Mouse (Mus musculus): Measurements from ENCODE around the gene Hps5. TPM values are rescaled to one million over a fixed set of nuclear protein-coding genes. Genes with fewer than 3 reads are reported as not detected.
A peak's percentile ranks its signal among the peaks of the same experiment; 100 is the strongest.
"Not testable (repeated sequence)": the region's sequence is repeated elsewhere in the genome, so short reads cannot be mapped to it uniquely, and the experiment has no call there.

Hps5 gene
- polyA plus RNA-seq, 1 experiment, result 1.0 TPM

DNA sequence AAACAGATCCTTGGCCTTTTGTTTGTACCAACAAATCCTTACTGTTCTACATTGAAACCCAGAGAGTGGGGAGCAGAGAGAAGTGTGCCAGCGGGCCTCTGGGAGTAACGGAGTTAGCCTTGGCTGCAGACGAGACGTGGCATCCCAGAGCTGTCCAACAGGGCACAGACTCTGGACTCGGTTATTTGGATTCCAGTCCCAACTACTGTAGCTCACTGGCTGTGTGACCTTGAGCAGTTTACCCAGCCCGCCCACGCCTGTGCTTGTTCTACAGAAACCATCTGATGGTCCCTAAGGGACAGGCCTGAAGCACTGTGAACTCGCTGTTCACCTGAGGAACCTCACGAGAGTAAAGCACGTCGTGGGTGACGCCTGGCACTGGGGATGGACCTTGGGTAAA lies 34.0 kb upstream of the Hps5 start:
- Histone ChIP-seq H3K27me3 (replicated peaks) (no peaks in the 10 kb centered on the region), H3K9me3 (no peaks in the 10 kb centered on the region), H3K4me1 (peaks cover 92% of the 10 kb centered on the region), H3K36me3 (replicated peaks; ENCODE audit: low read length) (peaks cover 2% of the 10 kb centered on the region), H3K4me3 (replicated peaks) (no peak overlapping the region)
- TF ChIP-seq FLI1 (IDR thresholded peaks at IDR 0.05; ENCODE audit: low read length) (no peak), GATA1 (IDR thresholded peaks at IDR 0.05; ENCODE audit: borderline replicate concordance, low read length) (no peak)

DNA sequence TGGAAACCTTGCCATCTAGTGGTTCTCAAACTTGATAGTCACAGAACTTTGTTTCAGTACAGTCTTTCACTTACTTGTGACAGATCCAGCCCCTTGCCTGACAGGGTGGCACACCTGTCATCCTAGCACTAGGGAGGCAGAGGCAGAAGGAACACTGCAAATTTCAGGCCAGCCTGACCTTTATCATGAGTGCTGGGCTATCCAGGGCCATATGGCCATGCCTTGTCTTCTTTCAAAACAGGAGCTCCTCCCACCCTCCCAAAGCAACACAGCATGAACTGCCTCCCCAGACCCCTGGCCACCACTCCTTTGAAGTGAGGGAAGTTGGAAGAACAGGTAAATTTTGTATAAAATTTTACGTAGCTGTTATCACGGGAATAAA lies 31.9 kb upstream of the Hps5 start:
- Histone ChIP-seq H3K4me1 (peaks cover 82% of the 10 kb centered on the region), H3K36me3 (replicated peaks; ENCODE audit: low read length) (peaks cover 20% of the 10 kb centered on the region), H3K27me3 (replicated peaks) (no peaks in the 10 kb centered on the region), H3K4me3 (replicated peaks) (no peak overlapping the region), H3K9me3 (no peaks in the 10 kb centered on the region)
- TF ChIP-seq FLI1 (IDR thresholded peaks at IDR 0.05; ENCODE audit: low read length) (no peak), GATA1 (IDR thresholded peaks at IDR 0.05; ENCODE audit: borderline replicate concordance, low read length) (no peak)

DNA sequence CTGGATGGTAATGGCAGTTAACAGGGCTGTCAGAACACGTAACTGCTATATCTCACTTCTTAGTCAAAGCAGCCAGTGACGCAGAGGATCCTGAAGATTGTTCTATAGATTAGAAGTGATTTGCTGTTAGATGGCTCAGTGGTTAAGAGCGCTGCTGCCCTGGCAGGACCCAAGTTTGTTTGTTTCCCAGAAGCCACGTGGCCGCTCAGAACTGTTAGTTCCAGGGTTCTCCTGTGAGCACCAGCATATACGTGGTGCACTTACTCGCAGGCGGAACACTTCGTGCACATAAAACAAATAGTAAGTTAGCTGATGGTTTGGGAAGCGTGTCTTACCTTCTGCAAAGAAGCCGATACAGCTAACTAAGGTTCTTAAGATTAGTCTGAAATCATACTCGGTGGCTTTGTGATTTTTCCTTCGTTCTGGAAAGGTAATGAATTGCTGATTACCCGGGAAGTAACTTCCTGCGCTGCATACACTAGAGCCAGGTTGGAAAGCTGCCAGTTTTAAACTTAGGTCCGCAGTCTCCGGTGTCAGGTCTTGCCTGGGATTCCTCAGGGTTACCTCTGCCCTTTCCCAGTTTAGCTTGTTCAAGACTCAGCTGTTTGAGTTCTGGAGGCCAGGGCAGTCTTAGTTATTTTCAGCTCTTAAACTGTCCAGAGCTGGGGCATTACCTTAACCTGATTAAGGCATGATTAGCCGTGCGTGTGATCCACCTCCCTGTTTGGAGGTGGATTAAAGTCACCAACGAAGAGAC lies 31.4 kb upstream of the Hps5 start:
- peaks cover 25% of the 10 kb centered on the region for H3K36me3 ChIP-seq (replicated peaks; ENCODE audit: low read length)
- H3K9me3 ChIP-seq, result no peaks in the 10 kb centered on the region
- peaks cover 82% of the 10 kb centered on the region for H3K4me1 ChIP-seq
- TF ChIP-seq FLI1 (IDR thresholded peaks at IDR 0.05; ENCODE audit: low read length), result no peak
- no peak for TF ChIP-seq GATA1 (IDR thresholded peaks at IDR 0.05; ENCODE audit: borderline replicate concordance, low read length)
- H3K27me3 ChIP-seq (replicated peaks), result no peaks in the 10 kb centered on the region
- H3K4me3 ChIP-seq (replicated peaks), result no peak overlapping the region

DNA sequence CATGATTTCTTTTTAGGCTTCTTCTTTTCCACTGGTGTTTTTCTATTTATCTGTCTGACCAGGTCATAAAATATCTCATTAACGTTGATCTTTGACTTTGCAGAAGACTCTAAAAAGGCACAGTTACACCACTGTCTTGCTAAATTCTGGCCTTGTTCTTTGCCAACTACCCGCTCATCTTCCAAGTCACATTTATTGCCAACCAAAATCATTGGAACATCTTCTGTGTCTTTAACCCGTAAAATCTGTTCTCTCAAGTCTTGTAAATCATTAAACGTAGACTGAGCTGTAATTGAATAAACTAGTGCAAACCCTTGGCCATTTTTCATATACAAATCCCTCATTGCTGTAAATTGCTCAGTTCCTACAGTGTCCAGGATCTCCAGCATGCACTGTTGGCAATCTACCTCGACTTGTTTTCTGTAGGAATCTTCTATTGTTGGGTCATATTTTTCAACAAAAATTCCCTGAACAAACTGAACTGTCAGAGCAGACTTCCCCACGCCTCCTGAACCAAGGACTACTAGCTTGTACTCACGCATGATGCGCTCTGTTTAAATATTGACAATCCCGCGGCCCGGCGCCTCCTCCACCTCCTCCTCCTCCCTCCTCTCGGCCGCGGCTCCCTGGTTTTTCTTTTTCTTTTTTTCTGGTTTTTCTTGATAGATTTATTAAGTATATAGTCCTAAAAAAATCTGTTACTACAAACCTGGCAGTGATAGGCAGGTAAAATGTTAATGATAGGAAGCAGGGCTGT lies 25.2 kb upstream of the Hps5 start:
- Histone ChIP-seq H3K36me3 (replicated peaks; ENCODE audit: low read length) (peaks cover 76% of the 10 kb centered on the region), H3K4me1 (peaks cover 32% of the 10 kb centered on the region)
- H3K4me3 ChIP-seq (replicated peaks); H3K9me3 ChIP-seq; H3K27me3 ChIP-seq (replicated peaks): not testable (repeated sequence)

DNA sequence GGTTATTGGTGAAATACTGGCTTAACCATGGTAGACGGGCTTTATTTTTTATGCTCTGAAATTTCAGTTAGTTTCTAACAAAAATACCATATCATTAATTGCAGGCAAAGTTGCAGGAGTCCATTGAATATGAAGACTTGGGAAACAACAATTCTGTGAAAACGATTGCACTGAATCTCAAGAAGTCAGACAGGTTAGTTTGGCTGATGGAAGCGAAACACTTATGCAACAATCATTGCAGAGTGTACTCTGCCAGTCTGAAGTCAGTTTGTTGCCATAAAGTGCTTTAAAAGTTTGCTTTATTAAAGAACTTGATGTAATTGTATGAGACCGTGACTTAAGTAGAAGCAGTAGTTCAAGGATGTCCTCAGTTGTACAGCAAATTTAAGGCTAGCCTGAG lies 18.1 kb upstream of the Hps5 start:
- Histone ChIP-seq H3K9me3 (no peaks in the 10 kb centered on the region), H3K36me3 (replicated peaks; ENCODE audit: low read length) (peaks cover 90% of the 10 kb centered on the region), H3K4me3 (replicated peaks) (no peak overlapping the region), H3K27me3 (replicated peaks) (no peaks in the 10 kb centered on the region), H3K4me1 (no peaks in the 10 kb centered on the region)
- no peak for TF ChIP-seq GATA1 (IDR thresholded peaks at IDR 0.05; ENCODE audit: borderline replicate concordance, low read length)
- TF ChIP-seq FLI1 (IDR thresholded peaks at IDR 0.05; ENCODE audit: low read length), result no peak

DNA sequence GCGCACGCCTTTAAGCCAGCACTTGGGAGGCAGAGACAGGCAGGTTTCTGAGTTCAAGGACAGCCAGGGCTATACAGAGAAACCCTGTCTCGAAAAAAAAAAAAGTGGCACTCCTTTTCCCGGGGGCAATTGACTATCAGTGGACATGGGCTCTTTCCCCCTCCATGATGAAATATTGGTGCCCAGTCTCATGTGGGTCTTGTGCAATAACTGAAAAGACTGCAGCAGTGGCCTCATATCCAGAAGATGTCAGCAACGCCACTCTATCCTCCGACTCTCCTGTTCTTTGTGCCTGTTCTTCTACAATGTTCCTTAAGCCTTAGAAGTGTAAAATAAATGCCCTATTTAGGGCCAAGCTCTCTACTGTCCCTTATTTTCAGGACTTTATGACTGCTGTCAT lies 14.5 kb upstream of the Hps5 start:
- no peak overlapping the region for H3K4me3 ChIP-seq (replicated peaks)
- TF ChIP-seq GATA1 (IDR thresholded peaks at IDR 0.05; ENCODE audit: borderline replicate concordance, low read length) (no peak), FLI1 (IDR thresholded peaks at IDR 0.05; ENCODE audit: low read length) (no peak)
- H3K4me1 ChIP-seq, result no peaks in the 10 kb centered on the region
- H3K36me3 ChIP-seq (replicated peaks; ENCODE audit: low read length), result peaks cover 88% of the 10 kb centered on the region
- no peaks in the 10 kb centered on the region for H3K27me3 ChIP-seq (replicated peaks)
- no peaks in the 10 kb centered on the region for H3K9me3 ChIP-seq

DNA sequence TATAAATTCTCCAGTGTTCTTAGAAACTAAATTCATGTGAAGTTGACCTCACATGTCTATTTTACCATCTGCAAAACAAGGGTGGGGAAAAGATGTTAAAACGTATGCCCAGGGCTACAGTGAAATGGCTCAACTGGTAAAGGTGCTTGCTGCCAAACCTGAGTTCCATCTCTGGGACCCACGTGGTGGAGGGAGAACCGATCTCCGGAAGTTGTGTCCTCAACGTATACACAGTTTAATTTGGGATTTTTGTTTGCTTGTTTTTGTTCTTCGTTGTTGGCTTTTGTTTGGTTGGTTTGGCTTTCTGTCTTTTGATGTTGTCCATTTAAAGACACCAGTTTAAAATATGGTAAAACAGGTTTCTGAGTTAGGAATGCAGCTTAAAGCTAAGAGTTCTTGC lies 915 bp upstream of the Hps5 start:
- H3K36me3 ChIP-seq (replicated peaks; ENCODE audit: low read length), result peaks cover 34% of the 10 kb centered on the region
- H3K27me3 ChIP-seq (replicated peaks), result no peaks in the 10 kb centered on the region
- peak overlapping the region; percentile 98 for H3K4me3 ChIP-seq (replicated peaks)
- peaks cover 48% of the 10 kb centered on the region for H3K4me1 ChIP-seq
- no peak for TF ChIP-seq GATA1 (IDR thresholded peaks at IDR 0.05; ENCODE audit: borderline replicate concordance, low read length)
- no peak for TF ChIP-seq FLI1 (IDR thresholded peaks at IDR 0.05; ENCODE audit: low read length)
- H3K9me3 ChIP-seq, result no peaks in the 10 kb centered on the region

DNA sequence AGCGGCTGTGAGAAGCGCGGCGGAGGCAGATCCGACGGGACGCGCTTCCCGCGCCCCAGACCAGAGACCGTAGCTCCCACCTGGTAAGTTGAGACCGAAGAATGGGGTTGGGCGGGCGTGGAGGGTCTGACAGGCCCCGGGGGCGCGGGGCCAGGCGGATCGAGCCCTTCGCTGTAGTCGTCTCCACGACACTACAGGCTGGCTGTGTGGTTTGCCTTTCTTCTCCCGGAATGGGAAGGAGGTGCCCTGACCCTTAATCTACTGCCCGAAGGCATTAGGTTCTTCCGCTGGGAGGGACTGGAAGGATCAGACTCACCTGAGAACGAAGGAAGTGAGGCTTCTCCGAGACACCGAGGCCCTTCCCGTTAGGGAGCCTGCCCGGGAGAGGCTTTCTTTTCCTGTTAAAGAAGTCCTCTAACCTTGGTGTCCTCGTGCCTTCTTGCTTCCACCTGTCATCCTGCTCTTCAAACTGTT lies 379 bp upstream of the Hps5 start:
- TF ChIP-seq GATA1 (IDR thresholded peaks at IDR 0.05; ENCODE audit: borderline replicate concordance, low read length) (no peak), FLI1 (IDR thresholded peaks at IDR 0.05; ENCODE audit: low read length) (no peak)

DNA sequence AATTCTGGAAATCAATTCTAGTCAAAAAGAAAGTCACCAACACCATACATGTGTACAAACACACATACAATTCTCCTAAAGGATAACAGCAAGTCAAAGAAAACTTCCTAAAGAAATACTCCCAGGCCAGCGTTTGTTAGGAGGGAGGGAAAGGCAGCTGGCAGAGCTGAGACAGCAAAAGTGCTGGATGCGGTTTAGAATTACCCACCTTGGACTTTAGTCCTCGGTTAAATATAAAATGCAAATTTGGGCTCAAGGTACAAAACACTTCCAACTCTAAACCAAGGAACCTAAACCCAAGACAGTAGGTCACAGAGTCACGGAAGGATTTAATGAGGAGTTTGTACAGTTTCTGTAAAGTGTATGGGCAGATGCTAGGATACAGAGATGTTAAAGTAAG lies 2.0 kb downstream of the Hps5 start:
- H3K27me3 ChIP-seq (replicated peaks), result no peaks in the 10 kb centered on the region
- TF ChIP-seq FLI1 (IDR thresholded peaks at IDR 0.05; ENCODE audit: low read length) (no peak), GATA1 (IDR thresholded peaks at IDR 0.05; ENCODE audit: borderline replicate concordance, low read length) (no peak)

More for the DNA sequence above, 379 bp upstream of the Hps5 start:
- H3K4me3 ChIP-seq (replicated peaks), result peak overlapping the region; percentile 98
- peaks cover 53% of the 10 kb centered on the region for H3K4me1 ChIP-seq
- H3K9me3 ChIP-seq, result no peaks in the 10 kb centered on the region
- H3K27me3 ChIP-seq (replicated peaks), result no peaks in the 10 kb centered on the region
- peaks cover 28% of the 10 kb centered on the region for H3K36me3 ChIP-seq (replicated peaks; ENCODE audit: low read length)

DNA sequence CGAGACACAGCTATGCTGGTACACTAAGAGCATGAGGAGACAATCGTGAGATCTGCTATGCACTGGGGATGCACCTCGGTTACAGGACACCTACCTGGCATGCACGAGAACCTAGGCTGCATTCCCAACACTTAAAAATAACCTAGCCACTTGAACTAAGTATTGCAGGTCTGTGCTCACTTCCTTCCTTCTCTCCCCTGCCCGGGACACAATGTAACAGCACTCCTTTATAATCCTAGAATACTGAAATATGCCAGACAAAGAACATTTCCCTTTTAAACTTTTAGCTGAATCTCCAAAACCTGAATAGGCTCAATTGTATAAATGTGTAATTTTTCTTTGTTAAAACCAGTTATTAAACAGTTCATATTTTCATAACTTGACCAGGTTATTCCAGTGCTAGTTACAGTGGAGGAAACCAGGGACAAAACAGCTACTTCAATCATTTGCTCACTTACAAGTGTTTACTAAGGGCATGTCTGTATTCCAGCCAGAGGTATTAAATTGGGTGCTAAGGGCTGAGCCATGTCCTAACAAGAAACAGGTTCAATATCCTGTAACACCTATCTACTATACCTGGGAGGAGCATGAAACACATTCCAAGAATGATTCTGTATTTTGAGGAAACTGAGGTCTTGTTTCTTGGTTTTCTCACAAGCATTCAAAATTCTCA lies 6.6 kb downstream of the Hps5 start:
- TF ChIP-seq FLI1 (IDR thresholded peaks at IDR 0.05; ENCODE audit: low read length), result no peak
- no peak for TF ChIP-seq GATA1 (IDR thresholded peaks at IDR 0.05; ENCODE audit: borderline replicate concordance, low read length)
- Histone ChIP-seq H3K27me3 (replicated peaks) (no peaks in the 10 kb centered on the region), H3K36me3 (replicated peaks; ENCODE audit: low read length) (peaks cover 58% of the 10 kb centered on the region), H3K4me3 (replicated peaks) (no peak overlapping the region), H3K9me3 (no peaks in the 10 kb centered on the region), H3K4me1 (peaks cover 24% of the 10 kb centered on the region)

More for the DNA sequence above, 2.0 kb downstream of the Hps5 start:
- Histone ChIP-seq H3K9me3 (no peaks in the 10 kb centered on the region), H3K4me3 (replicated peaks) (no peak overlapping the region), H3K36me3 (replicated peaks; ENCODE audit: low read length) (peaks cover 26% of the 10 kb centered on the region), H3K4me1 (peaks cover 48% of the 10 kb centered on the region)
